Mouse (Mus musculus) hindbrain, postnatal 0 days (tissue): ENCODE measurements around the gene Rcc1. TPM values are rescaled to one million over a fixed set of nuclear protein-coding genes. Genes with fewer than 3 reads are reported as not detected.
"Not testable (repeated sequence)": the region's sequence is repeated elsewhere in the genome, so short reads cannot be mapped to it uniquely, and the experiment has no call there.

Experiments
- ATAC-seq: fragments of 200-750 bp; cut with Nextera tagmentation; 2 replicates; pipeline ENCODE4 v1.8.0; 2017; ENCODE audit warnings: mild to moderate bottlenecking, moderate TSS enrichment, moderate library complexity
- DNase-seq: peaks from one replicate; pipeline ENCODE4 v3.0.0-alpha.2; 2015; ENCODE audit warnings: low spot score
- H3K27ac ChIP-seq: fragments of 300-500 bp; sonication (generic); 2 replicates; pipeline ENCODE4 v1.5.1; 2014; ENCODE audit warnings: mild to moderate bottlenecking
- H3K27me3 ChIP-seq: fragments of 300-500 bp; sonication (generic); 2 replicates; pipeline ENCODE4 v1.6.1; 2014; ENCODE audit warnings: low read length, mixed read lengths; ENCODE audit not compliant: insufficient read depth
- H3K36me3 ChIP-seq: fragments of 300-500 bp; sonication (generic); 2 replicates; pipeline ENCODE4 v1.6.1; 2014; ENCODE audit warnings: low read length, mixed read lengths; ENCODE audit not compliant: insufficient read depth
- H3K4me1 ChIP-seq: fragments of 300-500 bp; sonication (generic); 2 replicates; pipeline ENCODE4 v1.6.1; 2014; ENCODE audit warnings: antibody characterized with exemption, low read length, mixed read lengths; ENCODE audit not compliant: insufficient read depth
- H3K4me2 ChIP-seq: fragments of 300-500 bp; sonication (generic); 2 replicates; pipeline ENCODE4 v1.6.1; 2014; ENCODE audit warnings: low read depth, mild to moderate bottlenecking, low read length, moderate library complexity, mixed read lengths
- H3K4me3 ChIP-seq: fragments of 300-500 bp; sonication (generic); 2 replicates; pipeline ENCODE4 v1.5.1; 2014; ENCODE audit warnings: low read length
- H3K9ac ChIP-seq: fragments of 300-500 bp; sonication (generic); replicated peaks from 2 replicates; pipeline ENCODE4 v1.6.1; 2014; ENCODE audit warnings: mild to moderate bottlenecking, low read length, moderate library complexity, mixed read lengths
- H3K9me3 ChIP-seq: fragments of 300-500 bp; sonication (generic); 2 replicates; pipeline ENCODE4 v1.6.1; 2016; ENCODE audit warnings: low read length, mixed read lengths
- CTCF ChIP-seq: IDR thresholded peaks from 2 replicates; pipeline ENCODE4 v1.5.1; 2016; ENCODE audit warnings: antibody characterized with exemption, control low read depth, low read depth
- WGBS: fragments of 180-500 bp; shearing (Covaris S2); extraction: QIAGEN DNeasy Blood & Tissue Kit; methylation state at CpG from one replicate; pipeline ENCODE4 v1.1.7; 2014; 5-methylcytosine and 5-hydroxymethylcytosine counted together
- polyA plus RNA-seq: library from polyadenylated mRNA; unstranded; fragments of >200 nt; fragmentation: Nextera tagmentation; extraction: Ambion mirVana; gene quantifications from 2 replicates; pipeline ENCODE4 v1.2.1, GENCODE M21; 2015
- total RNA-seq: library from RNA; depleted of rRNA; stranded (reverse); fragments of >200 nt; gene quantifications from 2 replicates; pipeline ENCODE4 v1.2.3, GENCODE M21; 2014

The Rcc1 gene
- total and polyA plus RNA-seq, 2 experiments from 2014 or later: 24.4 to 29.7 TPM

DNA sequence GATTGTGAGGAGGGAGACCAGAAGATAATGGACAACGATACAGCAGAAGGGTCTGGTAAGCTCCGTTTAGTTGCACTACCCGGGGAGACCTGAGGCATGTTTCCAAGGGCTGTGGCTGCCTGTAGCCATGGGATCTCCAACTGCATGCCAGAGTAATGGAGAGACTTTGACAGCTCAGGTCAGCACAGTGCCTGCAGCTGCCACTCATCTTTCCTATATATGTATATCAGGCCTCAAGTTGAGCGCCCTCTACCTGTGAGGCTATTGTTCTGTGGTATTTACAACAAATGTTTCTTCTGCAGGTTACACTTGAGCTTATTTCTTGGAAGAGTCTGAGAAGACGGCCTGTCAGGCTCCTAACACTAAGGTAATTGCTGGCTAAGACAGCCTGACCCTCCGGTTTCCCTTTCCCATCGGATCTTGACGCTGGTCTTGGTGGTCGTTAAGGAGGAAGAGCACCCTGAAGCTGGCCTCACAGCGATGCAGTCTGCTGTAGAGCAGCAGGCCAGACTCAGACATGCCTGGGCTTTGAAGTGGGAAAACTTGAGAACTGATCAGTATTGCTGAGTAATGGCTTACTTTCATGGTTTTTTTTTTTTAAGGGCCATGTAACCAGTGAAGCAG, 43.4 kb downstream of the Rcc1 start:
- 32% methylated on average over 10 of the region's 10 CpGs for WGBS
- peak overlapping the region; percentile 74 for H3K4me3 ChIP-seq
- 0 out of 2 replicates have a peak, but pooled peaks cover 4% of the 10 kb centered on the region for H3K4me1 ChIP-seq
- peak; percentile 61 for TF ChIP-seq CTCF
- H3K36me3 ChIP-seq: peaks cover 22% of the 10 kb centered on the region
- peak overlapping the region; percentile 95 for H3K27ac ChIP-seq
- H3K27me3 ChIP-seq: no peaks in the 10 kb centered on the region
- peak; percentile 50 for DNase-seq
- H3K4me2 ChIP-seq: peak overlapping the region; percentile 78
- no peaks in the 10 kb centered on the region for H3K9me3 ChIP-seq
- peak overlapping the region; percentile 92 for H3K9ac ChIP-seq
- peak; percentile 49 for ATAC-seq

DNA sequence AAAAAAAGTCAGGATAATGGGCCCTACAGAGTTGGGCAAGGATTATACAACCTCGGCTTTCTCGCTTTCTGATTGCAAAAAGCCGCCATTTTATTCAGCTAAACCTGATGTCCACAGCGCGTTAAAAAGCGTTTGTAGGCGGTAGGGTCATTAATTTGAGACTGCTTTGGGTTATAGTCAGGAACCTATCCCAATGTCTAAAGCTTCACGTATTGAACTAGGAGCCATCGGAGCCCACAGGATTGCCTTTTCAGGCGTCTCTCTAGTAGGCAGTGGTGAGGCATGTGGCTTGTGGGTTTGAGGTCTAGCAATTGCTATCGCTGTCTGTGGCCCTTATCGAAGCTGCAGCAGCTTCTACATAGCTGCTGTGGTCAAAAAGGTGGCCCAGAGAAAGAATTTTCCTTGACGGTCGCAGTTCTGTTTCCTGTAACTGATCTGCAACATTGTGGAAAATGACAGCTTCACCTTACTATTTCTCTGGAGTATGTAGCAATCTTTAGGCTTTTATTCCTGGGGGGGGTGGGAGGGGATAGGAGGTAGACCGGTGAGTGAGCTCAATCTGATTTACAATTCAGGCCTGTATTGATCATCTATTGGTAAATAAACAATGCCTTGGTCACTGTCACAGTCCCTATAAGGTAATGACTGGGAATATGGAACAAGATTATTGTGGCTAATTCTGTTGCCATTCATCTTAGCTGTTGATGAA, 44.1 kb downstream of the Rcc1 start:
- DNase-seq (peak; percentile 61), ATAC-seq (no peak)
- H3K9me3 ChIP-seq: no peaks in the 10 kb centered on the region
- peak overlapping the region; percentile 74 for H3K4me3 ChIP-seq
- peak overlapping the region; percentile 95 for H3K27ac ChIP-seq
- 0 out of 2 replicates have a peak, but pooled peaks cover 4% of the 10 kb centered on the region for H3K4me1 ChIP-seq
- H3K4me2 ChIP-seq: peak overlapping the region; percentile 78
- under 1% methylated on average over 15 of the region's 15 CpGs for WGBS
- no peak for TF ChIP-seq CTCF
- H3K27me3 ChIP-seq: no peaks in the 10 kb centered on the region
- peaks cover 22% of the 10 kb centered on the region for H3K36me3 ChIP-seq
- peak overlapping the region; percentile 92 for H3K9ac ChIP-seq

DNA sequence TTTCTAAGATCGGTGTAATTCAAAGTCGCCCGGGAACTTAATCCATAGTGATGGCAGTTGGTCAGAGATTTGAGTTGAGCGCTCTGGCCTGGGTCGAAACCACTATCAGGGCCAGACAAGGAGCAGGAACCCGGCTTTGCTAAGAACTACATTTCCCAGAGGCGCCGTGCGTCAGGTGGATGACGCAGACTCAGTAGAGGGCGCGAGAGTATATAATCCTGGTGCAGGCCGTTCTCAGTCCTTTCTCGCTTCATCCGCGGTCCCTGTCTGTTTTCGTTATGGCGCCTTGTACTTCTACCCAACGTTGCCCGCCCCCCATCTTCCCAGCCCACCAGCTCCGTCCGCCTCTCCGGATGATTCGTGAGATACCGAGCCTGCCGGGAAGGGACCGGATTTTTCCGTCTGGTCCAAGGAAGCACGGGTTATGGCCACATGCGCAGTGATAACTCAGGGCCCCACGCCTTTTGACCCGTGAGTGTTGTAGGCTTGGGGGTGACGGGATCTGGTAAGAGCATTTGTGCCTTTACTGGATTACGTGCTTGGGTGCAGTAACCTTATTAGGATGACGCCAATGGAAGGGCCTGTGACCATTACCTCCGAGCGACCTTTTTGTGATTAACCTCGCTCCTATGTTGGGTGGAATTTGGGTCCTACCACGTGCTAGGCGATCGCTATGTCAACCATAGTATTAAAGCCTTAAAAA, 44.8 kb downstream of the Rcc1 start:
- Histone ChIP-seq H3K36me3 (peaks cover 15% of the 10 kb centered on the region), H3K4me3 (peak overlapping the region; percentile 74), H3K4me1 (0 out of 2 replicates have a peak, but pooled peaks cover 4% of the 10 kb centered on the region), H3K9me3 (no peaks in the 10 kb centered on the region), H3K27me3 (no peaks in the 10 kb centered on the region), H3K4me2 (peak overlapping the region; percentile 78), H3K27ac (peak overlapping the region; percentile 95), H3K9ac (peak overlapping the region; percentile 92)
- WGBS: under 1% methylated on average over 41 of the region's 41 CpGs
- ATAC-seq: peak; percentile 93
- peak; percentile 96 for DNase-seq
- peak; percentile 32; the same call in 1 of the 2 replicates for TF ChIP-seq CTCF

DNA sequence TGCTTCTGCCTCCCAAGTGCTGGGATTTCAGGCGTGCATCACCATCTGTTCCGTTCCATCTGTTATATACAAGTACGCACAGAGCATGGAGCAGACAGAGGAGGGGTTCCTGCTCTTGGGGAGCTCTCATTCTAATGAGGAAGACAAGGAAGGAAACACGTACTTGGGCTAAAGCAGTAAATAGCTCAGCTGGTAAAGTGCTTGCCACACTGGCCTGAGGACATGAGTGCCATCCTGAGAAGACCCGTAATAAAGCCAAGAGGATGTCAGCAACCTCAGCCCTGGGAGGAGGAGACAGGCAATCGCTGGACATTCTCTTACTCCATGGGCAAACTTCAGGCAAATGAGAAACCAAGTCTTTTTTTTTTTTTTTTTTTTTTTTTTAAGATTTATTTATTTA, 47.4 kb downstream of the Rcc1 start:
- no peak overlapping the region for H3K4me3 ChIP-seq
- no peaks in the 10 kb centered on the region for H3K27me3 ChIP-seq
- TF ChIP-seq CTCF: no peak
- H3K4me1 ChIP-seq: 0 out of 2 replicates have a peak, but pooled peaks cover 4% of the 10 kb centered on the region
- no peak overlapping the region for H3K9ac ChIP-seq
- H3K27ac ChIP-seq: no peak overlapping the region
- H3K9me3 ChIP-seq: no peaks in the 10 kb centered on the region
- ATAC-seq: no peak
- no peak for DNase-seq
- 72% methylated on average over 6 of the region's 6 CpGs for WGBS
- H3K36me3 ChIP-seq: no peaks in the 10 kb centered on the region
- no peak overlapping the region for H3K4me2 ChIP-seq

DNA sequence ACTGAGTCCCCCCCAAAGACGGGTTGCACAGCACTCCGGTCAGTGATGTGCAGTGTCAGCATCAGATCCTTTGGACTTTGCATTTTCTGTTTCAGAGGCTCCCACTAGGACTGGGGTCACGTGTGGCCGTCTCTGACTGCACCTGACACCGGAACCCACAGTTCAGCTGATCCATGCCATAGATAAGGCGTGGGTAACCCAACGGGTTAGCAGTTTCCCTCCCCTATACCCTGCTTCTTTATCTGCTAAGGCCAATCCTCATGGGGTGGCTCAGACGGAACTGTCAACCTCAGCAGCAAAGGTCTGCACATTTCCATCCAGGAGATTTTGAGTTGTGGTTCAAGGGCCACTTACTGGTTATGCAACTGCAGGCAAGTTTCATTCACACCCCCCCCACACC, 48.1 kb downstream of the Rcc1 start:
- Histone ChIP-seq H3K4me1 (0 out of 2 replicates have a peak, but pooled peaks cover 4% of the 10 kb centered on the region), H3K36me3 (no peaks in the 10 kb centered on the region), H3K27ac (no peak overlapping the region), H3K9ac (no peak overlapping the region), H3K9me3 (no peaks in the 10 kb centered on the region), H3K4me2 (no peak overlapping the region), H3K4me3 (no peak overlapping the region), H3K27me3 (no peaks in the 10 kb centered on the region)
- ATAC-seq (no peak), DNase-seq (no peak)
- WGBS: 92% methylated on average over 8 of the region's 8 CpGs
- TF ChIP-seq CTCF: no peak

- H3K36me3 ChIP-seq, H3K27ac ChIP-seq, H3K27me3 ChIP-seq, ATAC-seq, DNase-seq, H3K9me3 ChIP-seq, H3K4me1 ChIP-seq: not testable (repeated sequence)
- Histone ChIP-seq H3K9ac (peak overlapping the region; percentile 53), H3K4me3 (peak overlapping the region; percentile 43), H3K4me2 (peak overlapping the region; percentile 62)
- WGBS: 53% methylated on average over 6 of the region's 6 CpGs
Measured at GRCm38 (mm10) chr4:132303484-132303883, 49.9 kb downstream of the Rcc1 start.
